Mouse (Mus musculus): ENCODE data around the gene Clcnka. TPM values are rescaled to one million over a fixed set of nuclear protein-coding genes. Genes with fewer than 3 reads are reported as not detected.

Clcnka gene
- polyA plus RNA-seq, 1 experiment = not detected

GRCm38 (mm10) chr4:141389366-141390150 lies 9.0 kb downstream of the Clcnka start:
- H3K27me3 ChIP-seq (ENCODE audit: control insufficient read depth, insufficient read depth, low read length) = 0 out of 2 replicates have a peak, but pooled peaks cover 2% of the 10 kb centered on the region
- TF ChIP-seq CTCF (IDR thresholded peaks at IDR 0.05; ENCODE audit: extremely low read depth, insufficient read length, insufficient replicate concordance, low read depth, low read length) = no peak
- TF ChIP-seq POLR2A (IDR thresholded peaks at IDR 0.05; ENCODE audit: low read depth, low read length) = no peak
- H3K4me3 ChIP-seq (ENCODE audit: low read depth, low read length) = no peak overlapping the region
- H3K27ac ChIP-seq (ENCODE audit: insufficient read depth, low read depth, low read length) = no peak overlapping the region
- no peaks in the 10 kb centered on the region for H3K36me3 ChIP-seq (ENCODE audit: control insufficient read depth, insufficient read depth, low read length)
- 69% methylated on average over 18 of the region's 18 CpGs for WGBS
- no peaks in the 10 kb centered on the region; the same call in none of the 2 replicates for H3K4me1 ChIP-seq (ENCODE audit: control insufficient read depth, insufficient read depth, insufficient read length, low read length)

- 69% methylated on average over 5 of the region's 5 CpGs for WGBS
- Histone ChIP-seq H3K36me3 (ENCODE audit: control insufficient read depth, insufficient read depth, low read length) (no peaks in the 10 kb centered on the region), H3K27me3 (ENCODE audit: control insufficient read depth, insufficient read depth, low read length) (peaks cover 15% of the 10 kb centered on the region; the same call in 1 of the 2 replicates), H3K4me1 (ENCODE audit: control insufficient read depth, insufficient read depth, insufficient read length, low read length) (no peaks in the 10 kb centered on the region; the same call in none of the 2 replicates), H3K4me3 (ENCODE audit: low read depth, low read length) (no peak overlapping the region), H3K27ac (ENCODE audit: insufficient read depth, low read depth, low read length) (no peak overlapping the region)
- TF ChIP-seq CTCF (IDR thresholded peaks at IDR 0.05; ENCODE audit: extremely low read depth, insufficient read length, insufficient replicate concordance, low read depth, low read length) (no peak), POLR2A (IDR thresholded peaks at IDR 0.05; ENCODE audit: low read depth, low read length) (no peak)
Measured at GRCm38 (mm10) chr4:141387933-141388332, 10.6 kb downstream of the Clcnka start.

GRCm38 (mm10) chr4:141387093-141387784 lies 11.3 kb downstream of the Clcnka start:
- Histone ChIP-seq H3K27me3 (ENCODE audit: control insufficient read depth, insufficient read depth, low read length) (peaks cover 20% of the 10 kb centered on the region), H3K27ac (ENCODE audit: insufficient read depth, low read depth, low read length) (no peak overlapping the region), H3K4me1 (ENCODE audit: control insufficient read depth, insufficient read depth, insufficient read length, low read length) (peaks cover 2% of the 10 kb centered on the region), H3K36me3 (ENCODE audit: control insufficient read depth, insufficient read depth, low read length) (no peaks in the 10 kb centered on the region), H3K4me3 (ENCODE audit: low read depth, low read length) (no peak overlapping the region)
- 3% methylated on average over 5 of the region's 5 CpGs for WGBS
- TF ChIP-seq CTCF (IDR thresholded peaks at IDR 0.05; ENCODE audit: extremely low read depth, insufficient read length, insufficient replicate concordance, low read depth, low read length) (peak; percentile 72; the same call in 1 of the 2 replicates), POLR2A (IDR thresholded peaks at IDR 0.05; ENCODE audit: low read depth, low read length) (no peak)

GRCm38 (mm10) chr4:141386150-141386549 lies 12.4 kb downstream of the Clcnka start:
- Histone ChIP-seq H3K4me1 (ENCODE audit: control insufficient read depth, insufficient read depth, insufficient read length, low read length) (peaks cover 9% of the 10 kb centered on the region), H3K27ac (ENCODE audit: insufficient read depth, low read depth, low read length) (no peak overlapping the region), H3K4me3 (ENCODE audit: low read depth, low read length) (no peak overlapping the region), H3K27me3 (ENCODE audit: control insufficient read depth, insufficient read depth, low read length) (peaks cover 22% of the 10 kb centered on the region), H3K36me3 (ENCODE audit: control insufficient read depth, insufficient read depth, low read length) (no peaks in the 10 kb centered on the region)
- WGBS = 71% methylated on average over 7 of the region's 7 CpGs
- no peak for TF ChIP-seq POLR2A (IDR thresholded peaks at IDR 0.05; ENCODE audit: low read depth, low read length)
- TF ChIP-seq CTCF (IDR thresholded peaks at IDR 0.05; ENCODE audit: extremely low read depth, insufficient read length, insufficient replicate concordance, low read depth, low read length) = no peak

GRCm38 (mm10) chr4:141385275-141385674 lies 13.2 kb downstream of the Clcnka start:
- Histone ChIP-seq H3K36me3 (ENCODE audit: control insufficient read depth, insufficient read depth, low read length) (no peaks in the 10 kb centered on the region), H3K4me3 (ENCODE audit: low read depth, low read length) (no peak overlapping the region), H3K27ac (ENCODE audit: insufficient read depth, low read depth, low read length) (no peak overlapping the region), H3K27me3 (ENCODE audit: control insufficient read depth, insufficient read depth, low read length) (peaks cover 22% of the 10 kb centered on the region), H3K4me1 (ENCODE audit: control insufficient read depth, insufficient read depth, insufficient read length, low read length) (peaks cover 10% of the 10 kb centered on the region)
- TF ChIP-seq CTCF (IDR thresholded peaks at IDR 0.05; ENCODE audit: extremely low read depth, insufficient read length, insufficient replicate concordance, low read depth, low read length) (peak; percentile 89; the same call in 1 of the 2 replicates), POLR2A (IDR thresholded peaks at IDR 0.05; ENCODE audit: low read depth, low read length) (no peak)
- WGBS = 3% methylated on average over 7 of the region's 7 CpGs

GRCm38 (mm10) chr4:141382406-141382805 lies 16.1 kb downstream of the Clcnka start:
- peak overlapping the region; percentile 43 for H3K4me3 ChIP-seq (ENCODE audit: low read depth, low read length)
- H3K27me3 ChIP-seq (ENCODE audit: control insufficient read depth, insufficient read depth, low read length) = peaks cover 22% of the 10 kb centered on the region
- WGBS = 4% methylated on average over 25 of the region's 25 CpGs
- peaks cover 11% of the 10 kb centered on the region for H3K4me1 ChIP-seq (ENCODE audit: control insufficient read depth, insufficient read depth, insufficient read length, low read length)
- H3K27ac ChIP-seq (ENCODE audit: insufficient read depth, low read depth, low read length) = no peak overlapping the region
- no peaks in the 10 kb centered on the region for H3K36me3 ChIP-seq (ENCODE audit: control insufficient read depth, insufficient read depth, low read length)
- TF ChIP-seq POLR2A (IDR thresholded peaks at IDR 0.05; ENCODE audit: low read depth, low read length) (no peak), CTCF (IDR thresholded peaks at IDR 0.05; ENCODE audit: extremely low read depth, insufficient read length, insufficient replicate concordance, low read depth, low read length) (no peak)

GRCm38 (mm10) chr4:141379674-141380073 lies 18.9 kb downstream of the Clcnka start:
- Histone ChIP-seq H3K27me3 (ENCODE audit: control insufficient read depth, insufficient read depth, low read length) (peaks cover 22% of the 10 kb centered on the region), H3K4me1 (ENCODE audit: control insufficient read depth, insufficient read depth, insufficient read length, low read length) (peaks cover 11% of the 10 kb centered on the region), H3K36me3 (ENCODE audit: control insufficient read depth, insufficient read depth, low read length) (no peaks in the 10 kb centered on the region), H3K27ac (ENCODE audit: insufficient read depth, low read depth, low read length) (no peak overlapping the region), H3K4me3 (ENCODE audit: low read depth, low read length) (no peak overlapping the region)
- TF ChIP-seq POLR2A (IDR thresholded peaks at IDR 0.05; ENCODE audit: low read depth, low read length) = no peak
- no peak for TF ChIP-seq CTCF (IDR thresholded peaks at IDR 0.05; ENCODE audit: extremely low read depth, insufficient read length, insufficient replicate concordance, low read depth, low read length)
- 44% methylated on average over 8 of the region's 8 CpGs for WGBS
